Mouse (Mus musculus): ENCODE measurements around the gene Scd1. TPM values are rescaled to one million over a fixed set of nuclear protein-coding genes. Genes with fewer than 3 reads are reported as not detected.

The Scd1 gene
- total and polyA plus RNA-seq, 3 experiments, result 225 to 314 (median 244) TPM

- Histone ChIP-seq H3K27me3 (replicated peaks) (no peaks in the 10 kb centered on the region), H3K4me2 (ENCODE audit: insufficient read depth, low read depth, poor library complexity, severe bottlenecking) (peak overlapping the region; percentile 63), H3K36me3 (replicated peaks in 1 of 2; ENCODE audit: control insufficient read depth in 1 of 2, insufficient read depth in 1 of 2, low read length in 1 of 2) (peaks cover 14 to 28% of the 10 kb centered on the region in 2 experiments), H3K9ac (ENCODE audit: insufficient read depth, low read depth) (peak overlapping the region; percentile 78), H3K4me3 (replicated peaks in 1 of 3; ENCODE audit: low read depth in 2 of 3, low read length in 2 of 3, poor library complexity in 1 of 3) (peak overlapping the region; percentile 64 to 72 (median 71)), H3K9me3 (replicated peaks; ENCODE audit: low read length) (no peaks in the 10 kb centered on the region), H3K27ac (ENCODE audit: insufficient read depth, low read depth) (peak overlapping the region; percentile 55; the same call in 1 of the 2 replicates), H3K4me1 (ENCODE audit: control insufficient read depth in 1 of 2, insufficient read depth in 2 of 2) (peaks cover 14 to 46% of the 10 kb centered on the region in 2 experiments), H3K79me2 (replicated peaks; ENCODE audit: control insufficient read depth, extremely low read depth, insufficient read depth, poor library complexity, severe bottlenecking) (peaks cover 38% of the 10 kb centered on the region)
- dilution Hi-C loops (cut with MboI; ENCODE audit: extremely low pct_ligation_motif_present, extremely low pct_unique_long_range_greater_than_20kb, low sequenced_read_pairs) (no loop called here), in situ Hi-C loops (cut with MboI; ENCODE audit: low pct_ligation_motif_present, low pct_unique_long_range_greater_than_20kb, low sequenced_read_pairs) (no loop called here)
- no peak for DNase-seq (ENCODE audit: extremely low read depth)
- TF ChIP-seq GABPA (IDR thresholded peaks at IDR 0.05; ENCODE audit: insufficient replicate concordance, low read depth, low read length), result no peak
- no peak for TF ChIP-seq ZKSCAN1 (IDR thresholded peaks at IDR 0.05; ENCODE audit: borderline replicate concordance, low read depth, low read length)
- TF ChIP-seq NRF1 (IDR thresholded peaks at IDR 0.05; ENCODE audit: low read depth, low read length), result no peak
- TF ChIP-seq POLR2A (IDR thresholded peaks at IDR 0.05; ENCODE audit: low read depth, low read length), result no peak
- TF ChIP-seq PAX5 (IDR thresholded peaks at IDR 0.05; ENCODE audit: low read length), result no peak
- TF ChIP-seq CHD1 (IDR thresholded peaks at IDR 0.05; ENCODE audit: low read depth, low read length), result no peak
- 0 out of 2 replicates have a peak, but pooled peaks have one; percentile 2 for TF ChIP-seq ETS1 (conservative IDR thresholded peaks at IDR 0.05; ENCODE audit: low read depth, low read length)
- TF ChIP-seq KAT2A (IDR thresholded peaks at IDR 0.05; ENCODE audit: insufficient replicate concordance, low read length), result no peak
- TF ChIP-seq EP300 (IDR thresholded peaks at IDR 0.05; ENCODE audit: low read length), result no peak
- TF ChIP-seq SMC3 (IDR thresholded peaks at IDR 0.05; ENCODE audit: low read depth, low read length), result no peak
- 0 out of 2 replicates have a peak, but pooled peaks have one; percentile 20 for TF ChIP-seq IRF4 (IDR thresholded peaks at IDR 0.05; ENCODE audit: low read depth, low read length)
- 0 out of 2 replicates have a peak, but pooled peaks have one; percentile 19 for TF ChIP-seq ELF1 (IDR thresholded peaks at IDR 0.05; ENCODE audit: low read depth, low read length)
- TF ChIP-seq POLR2AphosphoS2 (IDR thresholded peaks at IDR 0.05; ENCODE audit: low read depth, low read length), result no peak
- no peak for TF ChIP-seq SIN3A (IDR thresholded peaks at IDR 0.05; ENCODE audit: low read length)
- no peak for TF ChIP-seq MAFK (IDR thresholded peaks at IDR 0.05; ENCODE audit: insufficient replicate concordance, low read length)
- no peak for TF ChIP-seq ZC3H11A (IDR thresholded peaks at IDR 0.05; ENCODE audit: low read depth, low read length)
- no peak for TF ChIP-seq USF1 (IDR thresholded peaks at IDR 0.05; ENCODE audit: low read depth, low read length)
- TF ChIP-seq MEF2A (IDR thresholded peaks at IDR 0.05; ENCODE audit: borderline replicate concordance, low read depth, low read length), result no peak
- TF ChIP-seq RCOR1 (conservative IDR thresholded peaks at IDR 0.05; ENCODE audit: low read depth, low read length), result no peak
- no peak for TF ChIP-seq HCFC1 (IDR thresholded peaks at IDR 0.05; ENCODE audit: low read depth, low read length)
- peak; percentile 42 for TF ChIP-seq BHLHE40 (IDR thresholded peaks at IDR 0.05; ENCODE audit: low read depth, low read length)
- TF ChIP-seq CHD2 (IDR thresholded peaks at IDR 0.05; ENCODE audit: low read length), result no peak
- peak; percentile 87 for TF ChIP-seq TBP (conservative IDR thresholded peaks at IDR 0.05; ENCODE audit: low read depth, low read length)
- TF ChIP-seq RAD21 (IDR thresholded peaks at IDR 0.05; ENCODE audit: low read depth, low read length), result no peak
These were observed 916 bp upstream of the Scd1 start for GRCm38 (mm10) chr19:44408595-44408994.
